Mouse (Mus musculus): ENCODE results near the gene Tspan17.
"Not testable (repeated sequence)": the region's sequence is repeated elsewhere in the genome, so short reads cannot be mapped to it uniquely, and the experiment has no call there.

The Tspan17 gene

GRCm38 (mm10) chr13:54765281-54766191, 23.6 kb upstream of the Tspan17 start:
- DNase-seq: peak in 1 of 2 experiments; percentile 9

- peak; percentile 80 to 81 for DNase-seq
These were observed 22.9 kb upstream of the Tspan17 start, which contains the start of gene Sncb for GRCm38 (mm10) chr13:54766192-54766768. Gene Sncb, minus strand, starts transcription at chr13:54766595.

GRCm38 (mm10) chr13:54767012-54767411, 22.2 kb upstream of the Tspan17 start:
- DNase-seq: no peak

GRCm38 (mm10) chr13:54780592-54780991, 8.6 kb upstream of the Tspan17 start:
- no peak for DNase-seq

- no peak for DNase-seq
These were observed 8.1 kb upstream of the Tspan17 start for GRCm38 (mm10) chr13:54781086-54781485.

GRCm38 (mm10) chr13:54783235-54783634, 5.9 kb upstream of the Tspan17 start:
- no peak for DNase-seq

GRCm38 (mm10) chr13:54783698-54784097, 5.5 kb upstream of the Tspan17 start, which contains the start of gene Eif4e1b:
Gene Eif4e1b, plus strand, starts transcription at chr13:54783998.
- no peak for DNase-seq

- not testable (repeated sequence) for DNase-seq
These were observed 1.6 kb upstream of the Tspan17 start for GRCm38 (mm10) chr13:54787591-54787990.

GRCm38 (mm10) chr13:54789561-54790397, 602 bp downstream of the Tspan17 start:
- DNase-seq: peak in 1 of 2 experiments; percentile 25

GRCm38 (mm10) chr13:54792259-54793230, 3.4 kb downstream of the Tspan17 start:
- DNase-seq: peak; percentile 46 to 61

GRCm38 (mm10) chr13:54794002-54794577, 4.9 kb downstream of the Tspan17 start:
- no peak for DNase-seq

GRCm38 (mm10) chr13:54794843-54795242, 5.7 kb downstream of the Tspan17 start:
- no peak for DNase-seq

GRCm38 (mm10) chr13:54797356-54797755, 8.2 kb downstream of the Tspan17 start:
- DNase-seq: peak; percentile 53 to 56

GRCm38 (mm10) chr13:54797861-54798643, 8.9 kb downstream of the Tspan17 start:
- no peak for DNase-seq

- no peak for DNase-seq
These were observed 9.6 kb downstream of the Tspan17 start for GRCm38 (mm10) chr13:54798740-54799139.

GRCm38 (mm10) chr13:54799701-54800100, 10.5 kb downstream of the Tspan17 start:
- peak; percentile 78 to 79 for DNase-seq

- no peak for DNase-seq
These were observed 11.0 kb downstream of the Tspan17 start for GRCm38 (mm10) chr13:54800206-54800605.

GRCm38 (mm10) chr13:54803010-54803409, 13.8 kb downstream of the Tspan17 start:
- peak in 1 of 2 experiments; percentile 24 for DNase-seq

- no peak for DNase-seq
These were observed 16.1 kb downstream of the Tspan17 start for GRCm38 (mm10) chr13:54805134-54805838.
